Mouse (Mus musculus): Measurements from ENCODE around the gene Mvb12a.

GRCm38 (mm10) chr8:71593556-71594323 is 51.0 kb downstream of the Mvb12a start:
- no peak for TF ChIP-seq POLR2A (IDR thresholded peaks at IDR 0.05; ENCODE audit: insufficient read length, low read depth)
- TF ChIP-seq MAX (IDR thresholded peaks at IDR 0.05; ENCODE audit: low read depth), result no peak
- TF ChIP-seq CEBPB (IDR thresholded peaks at IDR 0.05; ENCODE audit: insufficient read depth, poor library complexity, severe bottlenecking), result no peak
